Mouse (Mus musculus) frontal cortex, postnatal 14 days (tissue): ENCODE data around the gene Eif3k.

Experiments
- DNase-seq, 2 experiments: peaks; one replicate each; pipeline ENCODE4 v3.0.0; 2022; ENCODE audit warnings: low spot score in 2 of 2

Gene Eif3k

DNA sequence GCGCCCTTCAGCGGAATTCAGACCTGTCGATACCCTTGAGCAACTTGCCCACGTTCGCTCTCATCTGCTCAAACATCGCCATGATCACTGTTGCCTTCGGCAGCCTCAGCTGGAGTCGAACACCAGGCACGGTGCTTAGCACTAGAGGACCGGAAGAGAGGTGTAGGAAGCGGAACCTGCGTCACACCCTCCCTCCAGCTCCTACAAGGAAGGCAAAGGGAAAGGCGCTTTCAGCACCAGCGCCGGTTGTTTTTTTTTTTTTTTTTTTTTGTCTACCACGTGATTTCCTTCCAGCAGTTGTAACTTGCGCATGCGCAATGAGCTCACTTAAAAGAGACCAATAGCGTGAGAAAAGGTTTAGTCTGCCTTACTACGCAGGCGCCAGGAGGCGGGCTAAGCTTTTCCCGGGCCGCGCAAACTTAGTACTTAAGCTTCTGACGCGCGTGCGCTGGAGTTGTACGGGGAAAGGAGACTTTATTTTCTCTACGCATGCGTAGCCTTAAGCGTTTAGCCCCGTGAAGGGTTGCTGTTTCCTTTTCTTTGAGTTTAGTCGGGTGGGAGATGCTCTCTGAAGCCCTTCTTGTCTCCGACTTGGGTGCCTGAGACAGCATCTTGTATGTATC is at the start of gene Eif3k, which contains the start of gene Map4k1:
Gene Eif3k (minus strand): TSS at position 214 of the 623 bp plus-strand sequence.
Gene Map4k1 (plus strand): TSS at position 400 of the 623 bp plus-strand sequence.
- peak; percentile 97 for DNase-seq

DNA sequence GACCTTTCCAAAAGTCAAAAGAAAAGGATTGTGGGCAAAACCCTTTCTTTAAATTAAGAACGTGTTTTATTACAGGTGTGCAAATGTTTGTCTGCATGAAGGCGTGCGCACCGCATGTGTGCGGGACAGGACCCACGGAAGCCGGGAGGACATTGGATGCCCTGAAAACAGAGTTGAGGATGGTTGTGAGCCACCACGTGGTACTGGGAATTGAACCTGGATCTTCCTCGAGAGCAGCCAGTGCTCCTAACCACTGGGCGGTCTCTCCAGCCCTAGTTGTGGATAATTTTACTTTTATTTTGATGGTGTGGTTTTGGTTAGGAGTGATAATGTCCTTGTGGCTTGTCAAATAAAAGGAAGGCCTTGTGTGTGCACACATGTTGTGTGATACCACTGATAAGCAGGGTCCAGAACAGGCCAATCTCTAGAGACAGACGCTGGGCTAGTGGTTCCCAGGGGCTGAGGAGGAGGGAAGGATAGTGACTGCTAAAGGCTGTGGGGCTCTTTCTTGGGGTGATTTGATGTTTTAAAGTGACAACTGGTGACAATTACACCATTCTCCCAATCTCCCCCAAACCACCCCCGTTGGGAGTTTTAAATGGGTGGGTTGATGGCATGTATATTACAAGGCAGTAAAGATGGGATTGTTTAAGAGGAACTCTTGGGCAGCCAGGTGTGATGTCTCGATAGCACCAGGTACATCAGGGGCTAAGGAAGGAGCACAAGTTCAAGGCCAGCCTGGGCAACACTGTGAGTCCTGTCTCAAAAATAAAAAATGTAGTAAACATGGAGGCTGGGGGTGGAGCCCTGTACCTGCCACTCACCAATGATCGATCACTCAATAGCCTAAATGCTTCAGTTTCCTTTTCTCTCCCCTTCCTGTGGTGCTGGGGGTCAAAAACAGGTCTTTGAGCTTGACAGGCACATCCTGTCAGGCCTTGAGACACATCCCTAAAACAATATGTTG is 48.3 kb upstream of the Eif3k start:
- no peak for DNase-seq

DNA sequence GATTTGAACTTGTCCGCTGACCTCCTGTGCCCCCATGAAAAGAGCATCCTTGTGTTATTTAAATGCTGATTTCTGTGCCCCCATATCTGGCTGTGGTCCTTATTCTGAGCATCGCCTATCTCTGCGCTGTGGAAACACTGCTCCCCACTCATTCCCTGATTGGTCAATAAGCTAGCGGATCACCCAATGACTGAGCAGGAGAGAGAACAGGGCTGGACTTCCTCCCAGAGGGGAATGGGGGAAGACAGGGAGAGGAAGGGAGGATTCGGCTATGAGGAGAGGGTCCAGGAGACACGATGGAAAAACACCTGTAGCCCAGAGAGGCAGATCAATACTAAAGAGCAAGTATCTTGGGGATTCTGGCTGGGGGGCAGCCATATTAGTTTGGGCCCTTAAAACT is 47.1 kb upstream of the Eif3k start:
- no peak for DNase-seq

DNA sequence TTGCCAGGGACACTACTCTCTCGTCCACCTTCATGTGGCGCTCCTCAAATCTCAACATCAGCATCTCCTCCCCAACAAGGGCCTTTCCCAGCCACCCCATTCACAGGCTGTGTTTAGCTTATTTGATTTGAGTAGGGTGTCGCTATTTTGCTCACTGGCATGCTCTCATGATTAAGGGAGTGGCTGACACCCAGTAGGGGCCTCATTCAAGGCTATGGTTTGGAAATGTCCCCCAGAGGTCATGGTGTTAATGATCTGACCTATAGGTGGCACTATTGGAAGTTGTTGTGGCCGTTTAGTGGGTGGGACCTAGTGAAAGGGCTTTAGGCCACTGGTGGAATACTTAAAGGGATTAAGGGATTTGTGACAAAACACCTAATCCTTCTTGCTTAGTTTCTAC is 45.1 kb upstream of the Eif3k start:
- no peak for DNase-seq

DNA sequence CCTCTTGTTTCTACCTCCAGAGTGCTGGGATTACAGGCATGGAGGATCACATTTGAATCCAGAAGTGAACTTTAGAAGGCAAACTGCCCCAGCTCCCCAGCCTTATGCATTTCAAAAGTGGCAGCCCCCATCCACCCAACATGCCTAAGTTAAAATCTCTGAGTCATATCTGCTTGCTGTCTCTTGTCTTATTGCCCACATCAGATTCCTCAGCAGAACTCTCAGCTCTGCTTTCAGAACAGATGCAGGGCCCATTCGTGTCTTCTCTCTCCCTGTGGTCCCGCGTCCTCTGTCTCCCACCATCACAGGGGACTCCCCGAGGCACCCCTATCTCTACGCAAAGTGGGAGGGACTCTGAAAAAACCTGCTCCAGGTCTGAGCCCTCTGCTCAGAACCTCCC is 44.5 kb upstream of the Eif3k start:
- no peak for DNase-seq

DNA sequence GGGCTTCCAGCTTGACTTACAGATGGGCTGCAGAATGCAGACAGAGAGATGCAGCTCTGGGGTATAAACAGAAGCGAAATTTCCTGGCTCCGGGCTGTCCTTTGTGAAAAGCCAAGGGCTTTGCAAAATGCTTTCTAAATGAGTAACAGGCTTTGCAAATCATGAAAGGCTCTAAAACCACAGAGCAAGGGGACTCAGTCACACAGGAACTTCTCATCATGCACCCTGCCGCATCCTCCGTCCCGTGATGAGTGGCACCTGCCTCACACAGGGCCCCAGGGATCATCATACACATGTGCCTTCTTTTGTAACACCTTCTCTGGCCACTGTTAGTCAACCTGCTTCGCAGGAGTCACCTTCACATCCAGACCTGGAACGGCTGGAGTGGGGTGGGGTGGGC is 43.9 kb upstream of the Eif3k start:
- DNase-seq: no peak

DNA sequence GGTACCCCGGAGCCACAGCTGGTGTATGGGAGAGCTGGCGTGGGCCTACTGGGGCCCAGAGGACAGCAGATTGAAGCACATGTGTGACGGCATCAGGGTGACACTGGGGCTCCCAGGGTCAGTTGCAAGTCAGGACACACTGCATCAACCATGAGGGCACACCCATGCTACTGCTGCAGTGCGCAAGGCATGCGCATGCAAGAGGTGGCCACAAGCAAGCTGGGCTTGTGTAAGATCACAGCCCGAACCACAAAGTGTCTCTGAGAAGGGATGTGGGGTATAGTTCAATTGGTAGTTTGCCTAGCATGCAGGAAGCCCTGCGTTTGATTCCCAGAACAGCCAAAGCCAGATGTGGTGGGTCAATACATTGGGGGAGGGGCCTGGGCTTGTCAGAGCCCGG is 41.9 kb upstream of the Eif3k start:
- no peak for DNase-seq

DNA sequence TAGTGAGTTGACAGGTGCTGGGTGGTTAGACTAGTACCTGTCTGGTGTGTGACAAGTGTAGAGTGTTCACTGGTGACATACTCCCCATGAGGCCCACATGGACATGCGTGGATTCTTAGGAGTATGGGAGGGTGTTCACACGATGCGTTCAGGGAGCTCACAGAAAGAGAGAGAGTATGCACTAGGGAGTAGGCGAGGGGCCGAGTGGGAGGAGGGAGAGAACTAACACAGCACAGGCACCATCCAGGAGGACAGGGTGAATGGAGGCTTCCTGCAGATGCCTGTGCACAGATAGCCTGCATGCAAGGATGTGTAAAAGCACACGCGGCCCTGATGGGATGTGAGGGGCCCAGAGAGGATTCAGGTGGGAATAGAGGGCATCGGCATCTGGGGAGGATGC is 40.8 kb upstream of the Eif3k start:
- DNase-seq: no peak

DNA sequence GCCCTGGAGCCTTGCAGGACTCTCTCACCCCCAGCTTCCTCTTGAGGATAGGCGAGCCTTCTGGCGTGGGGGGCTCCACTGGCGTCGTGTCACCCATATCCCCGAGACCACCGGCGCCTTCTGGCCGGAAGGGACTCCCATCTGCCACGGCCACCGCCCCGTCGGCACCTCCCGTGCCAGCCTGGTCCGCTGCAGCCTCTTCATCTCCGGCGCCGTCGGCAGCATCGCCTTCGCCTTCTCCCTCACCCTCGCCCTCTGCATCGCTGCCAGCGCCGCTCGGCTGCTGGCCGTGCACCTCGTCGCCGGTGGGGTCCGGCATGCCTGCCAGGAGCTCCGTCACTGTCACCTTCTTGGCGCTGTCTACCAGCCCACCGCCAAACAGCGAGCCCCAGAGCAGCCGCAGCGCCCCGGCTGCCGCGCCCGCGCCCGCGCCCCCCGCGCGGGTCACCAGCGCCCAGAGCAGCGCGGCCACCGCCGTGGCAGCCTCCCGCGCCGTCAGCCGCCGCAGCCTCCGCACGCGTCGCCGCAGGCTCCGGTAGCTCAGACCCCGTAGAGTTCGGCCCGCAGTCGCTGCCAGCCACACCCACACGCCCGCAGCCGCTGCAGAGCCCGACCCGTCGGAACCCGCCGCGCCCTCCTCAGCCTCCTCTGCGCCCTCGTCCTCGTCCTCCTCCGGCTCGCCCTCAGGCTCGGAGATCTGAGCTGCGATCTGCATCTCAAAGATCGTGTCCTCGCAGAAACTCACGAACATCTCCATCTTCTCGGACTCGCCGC is 38.0 kb upstream of the Eif3k start:
- no peak for DNase-seq

DNA sequence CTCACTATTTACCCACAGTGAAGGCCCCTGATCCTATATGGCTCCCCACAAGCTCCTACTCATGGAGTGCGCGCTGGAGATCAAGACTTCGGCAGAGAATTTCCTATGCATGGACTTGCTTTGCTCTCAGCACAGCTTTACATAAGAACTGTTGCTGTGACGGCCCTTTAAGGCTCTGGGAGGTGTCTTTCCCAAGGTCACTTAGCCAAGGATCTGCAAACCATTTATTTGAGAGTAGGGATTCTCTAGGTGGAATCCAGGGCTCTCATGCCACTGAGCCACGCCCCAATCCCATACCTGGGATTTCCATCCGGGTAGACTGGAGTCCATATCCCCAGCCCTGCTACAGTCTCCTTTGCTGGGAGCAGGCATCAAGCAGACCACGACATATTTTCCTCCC is 35.6 kb upstream of the Eif3k start:
- DNase-seq: no peak

DNA sequence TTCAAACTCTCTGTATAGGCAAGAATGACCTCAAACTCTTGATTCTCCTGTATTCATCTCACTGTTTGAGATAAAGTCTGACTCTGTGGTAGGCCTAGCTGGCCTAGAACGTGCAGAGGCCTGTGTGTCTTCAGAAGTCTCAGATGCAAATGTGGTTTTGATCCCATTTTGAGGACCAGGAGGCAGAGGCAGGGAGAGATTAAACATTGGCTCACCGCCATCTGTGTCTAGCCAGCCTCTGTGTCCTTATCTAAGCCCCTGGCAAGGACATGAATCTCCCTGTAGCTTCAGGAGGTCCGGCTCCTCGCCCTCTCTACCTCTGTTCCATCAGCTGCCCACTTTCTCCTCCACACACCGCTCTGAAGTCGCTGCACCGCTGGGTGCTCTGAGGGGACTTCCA is 34.8 kb upstream of the Eif3k start:
- DNase-seq: no peak

DNA sequence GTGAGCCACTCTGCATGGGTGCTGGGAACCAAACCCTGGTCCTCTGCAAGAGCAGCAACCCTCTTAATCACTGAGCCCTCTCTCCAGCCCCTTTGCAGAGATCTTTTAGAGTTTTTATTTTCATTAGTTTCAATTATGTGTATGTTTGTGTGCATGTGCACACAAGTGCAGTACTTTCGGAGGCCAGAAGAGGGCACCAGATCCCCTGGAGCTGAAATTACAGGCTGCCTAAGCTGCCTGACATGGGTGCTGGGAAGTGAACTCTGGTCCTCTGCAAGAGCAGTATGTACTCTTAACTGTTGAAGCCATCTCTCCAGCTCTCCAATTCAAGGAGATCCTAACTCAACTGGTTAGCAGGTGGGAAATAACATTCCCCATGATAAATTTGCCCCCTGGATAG is 33.3 kb upstream of the Eif3k start:
- DNase-seq: no peak

DNA sequence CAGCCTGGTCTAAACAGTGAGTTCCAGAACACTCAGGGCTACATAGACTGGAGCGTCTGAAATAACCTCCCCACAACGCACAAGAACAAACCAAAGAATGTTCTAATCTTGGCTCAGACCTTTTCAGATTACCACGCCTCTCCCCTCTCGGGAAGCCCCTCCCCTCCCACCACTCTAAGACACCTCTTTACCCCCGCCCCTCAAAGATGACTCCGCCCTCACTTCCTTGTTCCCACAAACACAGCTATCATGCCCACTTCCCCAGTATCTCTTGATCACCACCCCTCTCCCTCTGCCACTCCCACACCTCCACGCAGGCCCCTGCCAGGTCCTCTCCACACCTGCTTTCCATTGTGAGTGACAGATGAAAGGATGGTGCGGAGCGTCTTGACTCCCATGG is 27.1 kb upstream of the Eif3k start:
- DNase-seq: no peak

DNA sequence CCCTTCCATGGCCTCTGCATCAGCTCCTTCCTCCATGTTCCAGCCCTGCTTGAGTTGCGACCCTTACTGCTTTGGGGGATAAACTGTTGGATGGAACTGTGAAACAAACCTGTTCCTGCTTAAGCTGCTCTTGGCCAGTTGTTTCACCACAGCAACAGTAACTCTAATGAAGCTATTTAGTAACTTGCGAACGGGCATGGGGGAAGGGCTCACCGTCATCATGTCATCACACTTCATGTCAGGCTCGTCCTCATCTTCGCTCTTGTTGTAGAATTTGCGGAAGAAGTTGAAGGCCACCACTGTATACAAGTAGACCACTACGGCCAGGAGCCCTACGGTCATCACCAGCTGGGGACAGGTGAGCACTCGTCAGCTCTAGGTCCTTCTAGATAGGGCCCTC is 26.5 kb upstream of the Eif3k start:
- DNase-seq: no peak

DNA sequence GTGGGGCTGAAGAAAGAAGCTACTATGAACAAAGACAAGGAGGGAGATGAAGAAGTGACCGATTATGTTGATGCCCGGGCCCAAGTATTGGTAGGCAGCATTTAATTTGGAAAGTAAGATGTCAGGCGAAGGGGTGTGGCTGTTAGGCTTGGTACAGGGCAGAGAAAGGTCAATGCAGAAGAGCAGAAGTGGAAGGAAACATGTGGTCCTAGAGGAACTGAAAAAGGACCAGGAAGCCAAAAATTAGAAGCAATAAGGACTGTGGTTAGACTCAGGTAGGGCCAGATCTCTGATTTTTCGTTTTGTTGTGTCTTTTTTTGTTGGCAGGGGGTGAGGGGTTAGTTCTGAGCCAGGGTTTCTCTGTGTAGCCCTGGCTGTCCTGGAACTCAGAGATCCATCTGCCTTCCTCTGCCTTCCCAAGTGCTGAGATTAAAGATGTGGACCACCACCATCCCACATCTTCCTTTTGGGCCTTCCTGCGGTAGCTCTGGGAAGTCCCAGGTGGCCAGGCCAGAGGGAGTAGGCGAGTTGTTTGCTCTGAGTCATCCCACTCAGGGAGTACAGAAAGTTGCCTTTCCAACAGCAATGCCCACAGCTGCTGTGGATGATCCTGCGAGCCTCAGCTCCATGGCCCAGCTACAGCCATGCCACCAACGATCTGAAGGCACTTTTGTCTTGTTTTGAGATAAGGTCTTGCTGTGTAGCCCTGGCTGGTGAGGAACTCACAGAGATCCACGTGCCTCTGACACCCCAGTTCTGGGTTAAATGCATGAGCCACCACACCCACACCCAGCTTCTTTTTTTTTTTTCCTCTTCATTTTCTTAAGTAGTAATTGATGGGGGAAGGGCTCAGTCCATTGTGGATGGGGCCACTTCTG is 25.8 kb upstream of the Eif3k start:
- no peak for DNase-seq

DNA sequence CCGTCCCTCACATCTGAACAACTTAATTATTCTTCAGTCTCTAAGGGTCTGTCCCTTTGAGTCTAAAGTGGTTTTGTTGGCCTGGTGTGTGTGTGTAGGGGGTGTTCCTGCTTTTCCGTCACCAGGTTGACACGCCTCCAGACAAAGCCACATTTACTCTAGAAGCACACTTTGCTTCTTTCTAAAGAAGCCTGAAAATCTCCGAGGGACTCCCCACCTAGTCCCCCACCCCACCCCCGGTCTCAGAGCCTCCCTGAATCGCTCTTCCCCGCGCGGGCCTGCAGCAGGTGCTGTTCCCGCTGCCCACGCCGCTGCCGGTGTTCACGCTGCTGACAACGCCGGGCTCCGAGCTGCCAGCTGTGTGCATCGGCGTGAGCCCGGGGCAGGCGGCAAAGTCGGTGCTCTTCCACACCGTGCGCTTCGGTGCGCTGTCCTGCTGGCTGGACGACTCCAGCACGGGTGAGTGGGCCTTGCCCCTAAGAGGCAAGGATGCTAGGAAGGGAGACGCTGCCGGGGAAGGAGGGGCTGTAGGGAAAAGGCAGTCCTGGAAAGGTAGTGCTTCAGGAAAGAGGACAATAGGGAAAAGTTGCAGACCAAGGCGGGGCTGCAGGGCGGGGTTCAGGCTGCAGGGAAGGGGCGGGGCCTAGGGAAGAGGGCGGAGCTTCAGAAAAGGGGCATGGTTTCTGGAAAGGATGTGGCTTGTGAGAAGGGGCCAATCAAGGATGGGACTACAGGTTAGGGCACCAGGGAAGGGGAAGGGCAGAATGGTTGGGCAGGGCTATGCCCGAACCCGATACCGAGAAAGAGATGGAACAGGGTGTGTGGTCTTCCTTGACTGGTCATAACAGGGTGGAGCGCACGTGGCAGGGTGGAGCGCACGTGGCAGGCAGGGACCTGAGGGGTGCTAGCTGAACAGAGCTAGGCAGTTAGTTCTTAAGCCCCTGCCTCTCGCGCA is 19.3 kb upstream of the Eif3k start:
- DNase-seq: no peak

DNA sequence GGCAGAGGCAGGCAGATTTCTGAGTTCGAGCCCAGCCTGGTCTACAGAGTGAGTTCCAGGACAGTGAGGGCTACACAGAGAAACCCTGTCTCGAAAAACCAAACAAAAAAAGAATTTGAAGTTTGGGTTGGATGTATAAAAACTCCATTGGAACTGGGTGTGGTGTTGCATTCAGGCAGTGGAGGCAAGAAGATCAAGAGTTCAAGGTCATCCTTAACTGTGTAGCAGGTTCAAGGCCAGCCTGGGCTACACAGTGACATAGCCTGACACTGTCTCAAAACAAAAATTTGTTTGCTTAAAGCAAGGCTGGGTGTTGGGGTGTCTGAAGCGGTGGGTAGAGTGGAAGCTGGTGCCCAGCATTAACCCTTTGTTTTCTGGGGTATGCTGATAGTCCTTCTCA is 11.7 kb upstream of the Eif3k start:
- no peak for DNase-seq

DNA sequence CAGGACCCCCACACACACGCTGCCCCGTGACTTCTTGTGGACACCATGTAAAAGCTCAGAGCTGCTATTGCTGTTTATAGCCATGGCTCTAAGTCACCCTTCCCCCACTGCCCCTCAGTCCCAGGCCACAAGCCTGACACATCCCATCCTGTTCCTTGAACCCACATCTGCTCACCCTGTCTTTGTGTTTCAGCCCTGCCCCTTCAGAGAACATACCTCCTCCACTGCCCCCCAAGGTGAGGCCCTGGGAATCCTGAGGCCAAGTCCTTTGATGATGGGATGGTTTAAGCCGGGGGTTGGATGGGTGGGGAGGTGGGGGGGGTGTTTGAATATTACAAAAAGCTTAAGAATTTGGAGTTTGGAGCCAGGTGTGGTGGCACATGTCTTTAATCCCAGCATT is 11.3 kb upstream of the Eif3k start:
- DNase-seq: no peak

DNA sequence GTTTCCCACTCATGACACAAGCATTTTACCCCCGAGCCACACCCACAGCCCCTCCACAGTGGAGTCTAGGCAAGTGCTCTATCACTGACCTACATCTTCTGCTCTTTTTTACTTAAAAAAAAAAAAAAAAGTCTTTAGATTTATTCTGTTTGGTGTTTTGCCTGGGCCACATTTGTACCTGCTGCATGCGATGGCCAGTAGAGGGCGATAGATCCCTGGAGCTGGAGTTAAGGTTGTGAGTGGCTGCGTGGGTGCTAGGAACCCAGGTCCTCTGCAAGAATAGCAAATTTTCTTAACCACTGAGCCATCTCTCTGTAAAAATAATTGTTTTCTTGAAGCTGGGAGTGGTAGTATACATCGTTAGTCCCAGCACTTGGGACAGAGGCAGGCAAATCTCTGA is 10.0 kb upstream of the Eif3k start:
- DNase-seq: no peak

DNA sequence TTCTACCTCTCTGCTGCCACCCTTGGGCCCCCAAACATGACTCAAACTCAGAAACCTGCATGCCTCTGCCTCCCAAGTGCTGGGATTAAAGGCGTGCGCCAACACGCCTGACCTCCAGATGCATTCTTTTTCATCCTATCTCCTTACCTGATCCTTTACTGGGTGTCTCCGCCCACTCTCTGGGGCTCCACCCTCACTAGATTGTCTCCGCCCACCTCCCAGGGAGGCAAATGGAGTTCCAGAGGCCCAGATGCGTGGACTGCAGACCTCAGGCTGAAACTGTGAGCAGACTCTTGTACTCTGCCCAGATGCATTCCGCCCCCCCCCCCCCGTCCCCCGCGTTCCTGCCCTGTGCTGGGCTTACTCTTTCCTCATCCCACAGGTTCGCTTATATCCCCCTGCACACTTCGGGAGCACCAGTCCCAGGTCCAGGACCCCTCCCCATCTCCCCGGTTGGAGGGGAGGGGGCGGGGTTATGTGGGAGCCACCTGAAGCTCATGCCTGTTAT is 9.2 kb upstream of the Eif3k start:
- DNase-seq: no peak
